7 mouse cellular contexts compared by ENCODE assay signal in genomic region chr6:142988753-142989152, GRCm38 (mm10). TPM values are rescaled to one million over a fixed set of nuclear protein-coding genes. Genes with fewer than 3 reads are reported as not detected.
DNase-seq lines count a peak whose midpoint lies in the region; TF ChIP-seq lines count a peak whose summit lies in the region.

No protein-coding gene starts in this region.

- TF ChIP-seq POLR2A in CH12.LX (IDR thresholded peaks at IDR 0.05; ENCODE audit: low read depth, low read length), result no peak
- TF ChIP-seq POLR2A in lung, adult 2 months (IDR thresholded peaks at IDR 0.05; ENCODE audit: borderline replicate concordance, extremely low read depth, low read depth, low read length), result no peak

- peak; percentile 76 for DNase-seq in CH12.LX (ENCODE audit: extremely low read depth)
- peak; percentile 84 for DNase-seq in R1 (ENCODE audit: low read depth, low spot score)
- DNase-seq in cerebellum, postnatal 14 days, result peak; percentile 78 to 85
- DNase-seq in gastrocnemius, adult 8-10 months (ENCODE audit: low spot score in 2 of 2), result peak; percentile 33 to 34
- DNase-seq in kidney, postnatal 25 days, result peak; percentile 60 to 78
- peak; percentile 58 for DNase-seq in lung, adult 2 months
- peak; percentile 24 for DNase-seq in skeletal muscle tissue, adult 2 months (ENCODE audit: low read depth, low spot score)

- H3K79me2 ChIP-seq in CH12.LX (replicated peaks; ENCODE audit: control insufficient read depth, extremely low read depth, insufficient read depth, poor library complexity, severe bottlenecking), result no peaks in the 10 kb centered on the region

- H3K27me3 ChIP-seq in CH12.LX (replicated peaks), result no peaks in the 10 kb centered on the region

- H3K9ac ChIP-seq in CH12.LX (ENCODE audit: insufficient read depth, low read depth), result no peak overlapping the region

- peak; percentile 89 to 92 for TF ChIP-seq CTCF in CH12.LX (conservative IDR thresholded peaks at IDR 0.05 in 1 of 2, IDR thresholded peaks at IDR 0.05 in 1 of 2; ENCODE audit: low read depth in 2 of 2, low read length in 2 of 2)
- peak; percentile 96 for TF ChIP-seq CTCF in lung, adult 2 months (IDR thresholded peaks at IDR 0.05; ENCODE audit: insufficient read depth, low read length)

- TF ChIP-seq EP300 in CH12.LX (IDR thresholded peaks at IDR 0.05; ENCODE audit: low read length), result no peak

- H3K36me3 ChIP-seq in CH12.LX (replicated peaks in 1 of 2; ENCODE audit: control insufficient read depth in 1 of 2, insufficient read depth in 1 of 2, low read length in 1 of 2), result no peaks in the 10 kb centered on the region

- TF ChIP-seq RAD21 in CH12.LX (IDR thresholded peaks at IDR 0.05; ENCODE audit: low read depth, low read length), result peak; percentile 73

- 19% methylated on average over 10 of the region's 10 CpGs for WGBS in lung, adult 2 months

- peaks cover 20 to 61% of the 10 kb centered on the region in 2 experiments for H3K4me1 ChIP-seq in CH12.LX (ENCODE audit: control insufficient read depth in 1 of 2, insufficient read depth in 2 of 2)
- H3K4me1 ChIP-seq in lung, adult 2 months (ENCODE audit: control insufficient read depth, insufficient read depth, low read length), result no peaks in the 10 kb centered on the region

- peak overlapping the region; percentile 46; the same call in 1 of the 2 replicates for H3K4me2 ChIP-seq in CH12.LX (ENCODE audit: insufficient read depth, low read depth, poor library complexity, severe bottlenecking)

- H3K4me3 ChIP-seq in CH12.LX (replicated peaks in 1 of 3; ENCODE audit: low read depth in 2 of 3, low read length in 2 of 3, poor library complexity in 1 of 3), result no peak overlapping the region
- H3K4me3 ChIP-seq in lung, adult 2 months (replicated peaks; ENCODE audit: extremely low read depth, low read depth, low read length), result no peak overlapping the region

- in situ Hi-C loops in CH12.LX (cut with MboI; ENCODE audit: low pct_ligation_motif_present, low pct_unique_long_range_greater_than_20kb, low sequenced_read_pairs), result no loop called here

- H3K9me3 ChIP-seq in CH12.LX (replicated peaks; ENCODE audit: low read length), result no peaks in the 10 kb centered on the region

- no peak overlapping the region for H3K27ac ChIP-seq in CH12.LX (ENCODE audit: insufficient read depth, low read depth)

- dilution Hi-C loops in CH12.LX (cut with MboI; ENCODE audit: extremely low pct_ligation_motif_present, extremely low pct_unique_long_range_greater_than_20kb, low sequenced_read_pairs), result no loop called here

TF ChIP-seq in CH12.LX, 34 proteins besides CTCF, POLR2A, EP300 and RAD21:
- TF ChIP-seq MYC (IDR thresholded peaks at IDR 0.05; ENCODE audit: low read depth, low read length), result peak; percentile 41; the same call in 1 of the 2 replicates
- TF ChIP-seq CHD2 (IDR thresholded peaks at IDR 0.05; ENCODE audit: low read length), result no peak
- TF ChIP-seq SMC3 (IDR thresholded peaks at IDR 0.05; ENCODE audit: low read depth, low read length), result peak; percentile 86
- no peak for TF ChIP-seq USF1 (IDR thresholded peaks at IDR 0.05; ENCODE audit: low read depth, low read length)
- no peak for TF ChIP-seq ZNF384 (IDR thresholded peaks at IDR 0.05; ENCODE audit: low read depth, low read length)
- no peak for TF ChIP-seq ETS1 (conservative IDR thresholded peaks at IDR 0.05; ENCODE audit: low read depth, low read length)
- TF ChIP-seq PAX5 (IDR thresholded peaks at IDR 0.05; ENCODE audit: low read length), result no peak
- no peak for TF ChIP-seq POLR2AphosphoS2 (IDR thresholded peaks at IDR 0.05; ENCODE audit: low read depth, low read length)
- TF ChIP-seq ZC3H11A (IDR thresholded peaks at IDR 0.05; ENCODE audit: low read depth, low read length), result peak; percentile 7; the same call in 1 of the 2 replicates
- no peak for TF ChIP-seq CHD1 (IDR thresholded peaks at IDR 0.05; ENCODE audit: low read depth, low read length)
- no peak for TF ChIP-seq MEF2A (IDR thresholded peaks at IDR 0.05; ENCODE audit: borderline replicate concordance, low read depth, low read length)

RNA-seq across cellular contexts. Expression of gene St8sia1, which starts 24.5 kb away (rescaled TPM):
- total RNA-seq in CH12.LX (2012; rRNA removed), result 0.04 and 0.13 TPM in 2 replicates
- 0.20 and 0.22 TPM in 2 replicates for total RNA-seq in CH12.LX (2014; rRNA removed)
- polyA plus RNA-seq in CH12.LX (2012; ENCODE audit: insufficient read length, low read depth), result 0.31 and 0.51 TPM in 2 replicates
- under 1 TPM; 0.08 to 0.19 (median 0.13) TPM for total RNA-seq in gastrocnemius, adult 8-10 months (2022)
- polyA plus RNA-seq in lung, adult 2 months (2012; rRNA removed), result 0.23 and 0.26 TPM in 2 replicates

Comparison
In these comparisons a context has a peak if more than half of its experiments do, and no peak if none do; other contexts are left out.
1. DNase-seq: peak in every context shown above with its lines; median percentile 84 in R1; 82 in cerebellum, postnatal 14 days; 76 in CH12.LX; 69 in kidney, postnatal 25 days; 58 in lung, adult 2 months; 34 in gastrocnemius, adult 8-10 months; 24 in skeletal muscle tissue, adult 2 months.